Mouse (Mus musculus) MEL (cell line): ENCODE data around the gene Akt3. TPM values are rescaled to one million over a fixed set of nuclear protein-coding genes. Genes with fewer than 3 reads are reported as not detected.

Experiments
- DNase-seq: peaks from one replicate; pipeline ENCODE4 v3.0.0; 2011; ENCODE audit warnings: low read depth, low spot score
- H3K27ac ChIP-seq: 2 replicates; pipeline ENCODE4 v1.5.1; 2012; ENCODE audit warnings: low read depth, mild to moderate bottlenecking, control low read depth, low read length, moderate library complexity; ENCODE audit not compliant: control insufficient read depth
- H3K27me3 ChIP-seq, 2 experiments: fragments of 150-350 bp in 1 of 2; sonication (generic) in 1 of 2; 2 replicates each; pipeline ENCODE4 v1.6.1; 2012; ENCODE audit warnings: low read length in 2 of 2, mild to moderate bottlenecking in 2 of 2, improper control_type of control experiment in 1 of 2, moderate library complexity in 1 of 2; ENCODE audit not compliant: insufficient read depth in 2 of 2, control insufficient read depth in 1 of 2
- H3K36me3 ChIP-seq, 2 experiments: 2 replicates each; pipeline ENCODE4 v1.6.1; 2012 to 2014; ENCODE audit warnings: low read length in 2 of 2, improper control_type of control experiment in 1 of 2, inconsistent platforms in 1 of 2, mild to moderate bottlenecking in 1 of 2; ENCODE audit not compliant: insufficient read depth in 2 of 2, control insufficient read depth in 1 of 2
- H3K4me1 ChIP-seq, 2 experiments: fragments of 150-350 bp in 1 of 2; sonication (generic) in 1 of 2; 2 replicates each; pipeline ENCODE4 v1.6.1; 2012; ENCODE audit warnings: low read length in 2 of 2, improper control_type of control experiment in 1 of 2, mild to moderate bottlenecking in 1 of 2; ENCODE audit not compliant: insufficient read depth in 2 of 2, control insufficient read depth in 1 of 2
- H3K4me3 ChIP-seq, 2 experiments: fragments of 150-350 bp in 1 of 2; sonication (generic) in 1 of 2; 2 replicates each; pipeline ENCODE4 v1.5.1; 2012; ENCODE audit warnings: low read depth in 2 of 2, low read length in 2 of 2, mild to moderate bottlenecking in 2 of 2, moderate library complexity in 2 of 2, control low read depth in 1 of 2, improper control_type of control experiment in 1 of 2; ENCODE audit not compliant: control insufficient read depth in 1 of 2, insufficient read depth in 1 of 2
- H3K79me2 ChIP-seq: 2 replicates; pipeline ENCODE4 v1.6.1; 2012; ENCODE audit warnings: mild to moderate bottlenecking, low read length, moderate library complexity; ENCODE audit not compliant: control insufficient read depth, poor library complexity, insufficient read depth
- H3K9ac ChIP-seq: 2 replicates; pipeline ENCODE4 v1.6.1; 2012; ENCODE audit warnings: low read depth, mild to moderate bottlenecking, control low read depth, low read length, moderate library complexity; ENCODE audit not compliant: control insufficient read depth, poor library complexity, severe bottlenecking
- H3K9me3 ChIP-seq: fragments of 150-350 bp; sonication (generic); replicated peaks from 2 replicates; pipeline ENCODE4 v1.6.1; 2012; ENCODE audit warnings: mild to moderate bottlenecking, low read length, improper control_type of control experiment, moderate library complexity; ENCODE audit not compliant: insufficient read depth
- ELF1 ChIP-seq: IDR thresholded peaks from 2 replicates; pipeline ENCODE4 v1.6.1; 2014; ENCODE audit warnings: low read depth, mild to moderate bottlenecking, inconsistent platforms, low read length, improper control_type of control experiment, moderate library complexity
- GABPA ChIP-seq: IDR thresholded peaks from 2 replicates; pipeline ENCODE4 v1.6.1; 2012; ENCODE audit warnings: low read depth, mild to moderate bottlenecking, inconsistent platforms, low read length, improper control_type of control experiment, moderate library complexity
- GATA1 ChIP-seq: IDR thresholded peaks from 2 replicates; pipeline ENCODE4 v1.6.1; 2011; ENCODE audit warnings: low read depth, low read length, improper control_type of control experiment
- JUND ChIP-seq: IDR thresholded peaks from 2 replicates; pipeline ENCODE4 v1.6.1; 2011; ENCODE audit warnings: low read depth, mild to moderate bottlenecking, improper control_type of control experiment, low read length
- KAT2A ChIP-seq: conservative IDR thresholded peaks from 2 replicates; pipeline ENCODE4 v1.6.1; 2012; ENCODE audit warnings: low read depth, low read length, improper control_type of control experiment, inconsistent platforms
- MAX ChIP-seq: IDR thresholded peaks from 2 replicates; pipeline ENCODE4 v1.6.1; 2011; ENCODE audit warnings: low read length, improper control_type of control experiment
- MYB ChIP-seq: IDR thresholded peaks from 2 replicates; pipeline ENCODE4 v1.6.1; 2011; ENCODE audit warnings: mild to moderate bottlenecking, low read depth, low read length, improper control_type of control experiment
- MYC ChIP-seq: IDR thresholded peaks from 2 replicates; pipeline ENCODE4 v1.6.1; 2011; ENCODE audit warnings: low read depth, mild to moderate bottlenecking, low read length, improper control_type of control experiment, moderate library complexity
- NRF1 ChIP-seq: IDR thresholded peaks from 2 replicates; pipeline ENCODE4 v1.6.1; 2014; ENCODE audit warnings: low read depth, mild to moderate bottlenecking, inconsistent platforms, low read length, improper control_type of control experiment, moderate library complexity; ENCODE audit not compliant: poor library complexity, insufficient read depth, severe bottlenecking
- POLR2AphosphoS5 ChIP-seq: IDR thresholded peaks from 2 replicates; pipeline ENCODE4 v1.6.1; 2012; ENCODE audit warnings: low read depth, borderline replicate concordance, mild to moderate bottlenecking, inconsistent platforms, low read length, moderate library complexity, mixed read lengths
- SIN3A ChIP-seq: IDR thresholded peaks from 2 replicates; pipeline ENCODE4 v1.6.1; 2012; ENCODE audit warnings: low read length, improper control_type of control experiment, inconsistent platforms
- SMC3 ChIP-seq: IDR thresholded peaks from 2 replicates; pipeline ENCODE4 v1.6.1; 2011; ENCODE audit warnings: low read depth, low read length, improper control_type of control experiment
- TAL1 ChIP-seq: IDR thresholded peaks from 2 replicates; pipeline ENCODE4 v1.6.1; 2012; ENCODE audit warnings: mild to moderate bottlenecking, inconsistent platforms, low read length, moderate library complexity, mixed read lengths
- TBP ChIP-seq: IDR thresholded peaks from 2 replicates; pipeline ENCODE4 v1.8.0; 2011; ENCODE audit warnings: low read depth, low read length, improper control_type of control experiment
- UBTF ChIP-seq: IDR thresholded peaks from 2 replicates; pipeline ENCODE4 v1.6.1; 2012; ENCODE audit warnings: low read depth, mild to moderate bottlenecking, inconsistent platforms, low read length, improper control_type of control experiment, moderate library complexity, borderline replicate concordance; ENCODE audit not compliant: insufficient read depth
- USF1 ChIP-seq: IDR thresholded peaks from 2 replicates; pipeline ENCODE4 v1.6.1; 2014; ENCODE audit warnings: low read depth, mild to moderate bottlenecking, inconsistent platforms, low read length, improper control_type of control experiment, moderate library complexity
- USF2 ChIP-seq, 2 experiments: IDR thresholded peaks; 2 replicates each; pipeline ENCODE4 v1.6.1; 2011 to 2012; ENCODE audit warnings: improper control_type of control experiment in 2 of 2, low read length in 2 of 2, borderline replicate concordance in 1 of 2, inconsistent platforms in 1 of 2, low read depth in 1 of 2, mild to moderate bottlenecking in 1 of 2; ENCODE audit not compliant: insufficient read depth in 1 of 2
- ZNF384 ChIP-seq: IDR thresholded peaks from 2 replicates; pipeline ENCODE4 v1.6.1; 2012; ENCODE audit warnings: low read depth, mild to moderate bottlenecking, inconsistent platforms, low read length, improper control_type of control experiment
- polyA plus RNA-seq, 2 experiments: library from polyadenylated mRNA; stranded (reverse) in 1 of 2; unstranded in 1 of 2; fragments of >175 nt in 1 of 2; fragments of >200 nt in 1 of 2; gene quantifications; 2 replicates each; pipeline versions ENCODE4 v1.2.1 to v1.2.4; 2012; ENCODE audit warnings: low replicate concordance in 2 of 2, low read depth in 1 of 2; ENCODE audit not compliant: insufficient read length in 2 of 2, insufficient read depth in 1 of 2, missing spikeins in 1 of 2
- total RNA-seq: library from RNA; depleted of rRNA; stranded (reverse); fragments of 300-350 nt; gene quantifications from 2 replicates; pipeline ENCODE4 v1.2.3, GENCODE M21; 2012; rRNA removed

The Akt3 gene
- total and polyA plus RNA-seq, 3 experiments, result 3.5 to 6.2 TPM; not detected in 1

- DNase-seq, result no peak
Observed at GRCm38 (mm10) chr1:176970635-176971478, 287.1 kb downstream of the Akt3 start.

More at GRCm38 (mm10) chr1:176970635-176971478, 287.1 kb downstream of the Akt3 start:
- no peak overlapping the region for H3K27ac ChIP-seq
- 0 out of 4 replicates have a peak, but pooled peaks cover 0 to 2% of the 10 kb centered on the region in 2 experiments for H3K36me3 ChIP-seq
- no peaks in the 10 kb centered on the region for H3K79me2 ChIP-seq
- no peaks in the 10 kb centered on the region for H3K9me3 ChIP-seq
- no peaks in the 10 kb centered on the region for H3K27me3 ChIP-seq
- no peak overlapping the region for H3K9ac ChIP-seq
- no peak for TF ChIP-seq MAX
- TF ChIP-seq KAT2A, result no peak
- no peak for TF ChIP-seq MYB
- TF ChIP-seq ELF1, result no peak
- TF ChIP-seq GATA1, result no peak
- no peak for TF ChIP-seq ZNF384
- no peak for TF ChIP-seq TAL1
- TF ChIP-seq MYC, result no peak
- no peak for TF ChIP-seq UBTF
- no peak for TF ChIP-seq TBP
- no peak for TF ChIP-seq GABPA
- no peak for TF ChIP-seq USF2 (IDR thresholded peaks at IDR 0.05; ENCODE audit: borderline replicate concordance in 1 of 2, insufficient read depth in 1 of 2, low read depth in 1 of 2, low read length in 2 of 2)
- TF ChIP-seq POLR2AphosphoS5, result no peak
- no peak for TF ChIP-seq NRF1
- TF ChIP-seq SMC3, result no peak
- no peak for TF ChIP-seq USF1
- no peak for TF ChIP-seq JUND
- no peak for TF ChIP-seq SIN3A
- no peaks in the 10 kb centered on the region for H3K4me1 ChIP-seq
- no peak overlapping the region for H3K4me3 ChIP-seq

Other genes with a start within 250 kb of the Akt3 start
- gene Zbtb18, start 184.1 kb upstream of the Akt3 start, total RNA-seq, result 15.2 and 15.6 TPM in 2 replicates
- gene Zbtb18, start 184.1 kb upstream of the Akt3 start, polyA plus RNA-seq, result 10 to 100 TPM in 1 of 2 experiments, not detected in 1; 23.8 TPM